Mouse (Mus musculus) 3T3-L1 (cell line): Measurements from ENCODE around the gene Pde1b.
A peak's percentile ranks its signal among the peaks of the same experiment; 100 is the strongest.

ENCODE experiments used
- DNase-seq: peaks from one replicate; pipeline ENCODE4 v3.0.0-alpha.2; 2015; ENCODE audit warnings: low read depth, low spot score

Pde1b gene

GRCm38 (mm10) chr15:103503660-103504059, 826 bp downstream of the Pde1b start:
- DNase-seq: no peak

GRCm38 (mm10) chr15:103509317-103509716, 6.5 kb downstream of the Pde1b start:
- no peak for DNase-seq

- DNase-seq: no peak
Observed at GRCm38 (mm10) chr15:103511652-103512051, 8.8 kb downstream of the Pde1b start.

- DNase-seq: no peak
Observed at GRCm38 (mm10) chr15:103513621-103514031, 10.8 kb downstream of the Pde1b start.

- DNase-seq: peak; percentile 47
Observed at GRCm38 (mm10) chr15:103514119-103514518, 11.3 kb downstream of the Pde1b start.

GRCm38 (mm10) chr15:103514914-103515313, 12.1 kb downstream of the Pde1b start:
- peak; percentile 78 for DNase-seq

- peak; percentile 56 for DNase-seq
Observed at GRCm38 (mm10) chr15:103518600-103519385, 16.0 kb downstream of the Pde1b start.

GRCm38 (mm10) chr15:103519386-103520378, 16.8 kb downstream of the Pde1b start:
- no peak for DNase-seq

GRCm38 (mm10) chr15:103522458-103523099, 19.7 kb downstream of the Pde1b start:
- no peak for DNase-seq

- DNase-seq: no peak
Observed at GRCm38 (mm10) chr15:103523156-103523555, 20.3 kb downstream of the Pde1b start.

- peak; percentile 82 for DNase-seq
Observed at GRCm38 (mm10) chr15:103530372-103530771, 27.5 kb downstream of the Pde1b start.

GRCm38 (mm10) chr15:103534054-103534620, 31.3 kb downstream of the Pde1b start:
- DNase-seq: no peak

- no peak for DNase-seq
Observed at GRCm38 (mm10) chr15:103535030-103535429, 32.2 kb downstream of the Pde1b start.

- DNase-seq: no peak
Observed at GRCm38 (mm10) chr15:103535786-103536185, 33.0 kb downstream of the Pde1b start.

- DNase-seq: no peak
Observed at GRCm38 (mm10) chr15:103536456-103536855, 33.6 kb downstream of the Pde1b start.

GRCm38 (mm10) chr15:103537011-103537821, 34.4 kb downstream of the Pde1b start:
- DNase-seq: no peak

GRCm38 (mm10) chr15:103537822-103538213, 35.0 kb downstream of the Pde1b start, which contains the start of gene Ppp1r1a:
TSS of gene Ppp1r1a (minus strand) at chr15:103538003.
- DNase-seq: no peak

- DNase-seq: no peak
Observed at GRCm38 (mm10) chr15:103539259-103539658, 36.4 kb downstream of the Pde1b start.

- no peak for DNase-seq
Observed at GRCm38 (mm10) chr15:103540646-103541045, 37.8 kb downstream of the Pde1b start.

GRCm38 (mm10) chr15:103542526-103542925, 39.7 kb downstream of the Pde1b start:
- no peak for DNase-seq
